Mouse (Mus musculus) natural killer cell, adult 2 months (primary cell): Measurements from ENCODE around the gene Aip.
"Not testable (repeated sequence)": the region's sequence is repeated elsewhere in the genome, so short reads cannot be mapped to it uniquely, and the experiment has no call there.

Experiments
- DNase-seq, 2 experiments: peaks; one replicate each; pipeline ENCODE4 v3.0.0; 2022; ENCODE audit warnings: low spot score in 2 of 2

Aip gene

DNA sequence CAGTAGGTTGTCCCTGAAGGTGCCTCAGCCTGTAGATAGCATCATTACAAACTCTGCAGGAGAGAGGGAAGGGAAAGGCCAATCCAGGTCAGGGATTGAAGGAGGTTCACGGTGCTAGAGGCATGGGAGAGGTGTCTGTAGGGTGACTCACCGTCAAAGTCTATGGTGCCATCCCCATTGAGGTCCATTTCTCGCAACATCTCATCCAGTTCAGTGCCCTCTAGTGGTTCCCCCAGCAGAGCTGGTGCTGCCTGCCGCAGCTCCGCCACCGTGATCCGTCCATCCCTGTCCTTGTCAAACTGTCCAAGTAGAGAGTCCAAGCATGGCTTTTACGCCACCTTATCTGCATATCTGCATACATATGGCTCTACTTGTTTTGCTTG, 10.3 kb upstream of the Aip start:
- peak in 1 of 2 experiments; percentile 50 for DNase-seq

DNA sequence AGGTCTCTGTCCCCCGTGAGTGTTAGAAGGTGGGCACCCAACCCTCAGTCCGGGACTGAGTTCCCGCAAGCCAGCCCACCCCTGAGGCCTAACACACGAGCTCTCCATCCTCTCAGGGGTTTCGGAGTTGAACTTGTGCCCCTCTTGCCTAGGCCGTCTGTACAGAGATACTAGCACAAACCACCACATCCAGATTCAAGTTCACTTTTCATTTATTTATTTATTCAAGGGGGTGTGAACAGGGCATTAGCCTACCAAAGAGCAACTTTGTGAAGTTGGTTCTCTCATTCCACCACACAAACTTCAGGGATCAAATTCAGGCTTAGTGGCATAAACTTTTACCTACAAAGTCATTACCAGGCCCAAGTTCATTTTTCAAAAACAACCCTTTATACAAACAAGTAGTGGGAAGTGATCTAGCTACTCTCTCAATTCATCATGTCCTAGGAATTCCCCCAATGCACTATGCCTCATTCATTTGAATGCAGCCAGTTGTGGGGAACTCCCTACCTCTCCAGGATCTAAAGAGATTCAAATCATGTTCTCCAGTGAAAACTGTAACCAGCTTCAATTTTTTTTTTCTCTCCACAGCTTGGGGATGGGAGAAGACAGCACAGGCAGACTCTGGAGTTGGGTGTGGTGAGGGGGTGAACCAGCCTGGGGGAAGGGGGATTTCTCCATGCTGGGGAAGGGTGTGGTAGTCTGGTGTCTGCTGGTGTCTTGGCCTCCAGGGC, 9.7 kb upstream of the Aip start:
- DNase-seq: not testable (repeated sequence)

DNA sequence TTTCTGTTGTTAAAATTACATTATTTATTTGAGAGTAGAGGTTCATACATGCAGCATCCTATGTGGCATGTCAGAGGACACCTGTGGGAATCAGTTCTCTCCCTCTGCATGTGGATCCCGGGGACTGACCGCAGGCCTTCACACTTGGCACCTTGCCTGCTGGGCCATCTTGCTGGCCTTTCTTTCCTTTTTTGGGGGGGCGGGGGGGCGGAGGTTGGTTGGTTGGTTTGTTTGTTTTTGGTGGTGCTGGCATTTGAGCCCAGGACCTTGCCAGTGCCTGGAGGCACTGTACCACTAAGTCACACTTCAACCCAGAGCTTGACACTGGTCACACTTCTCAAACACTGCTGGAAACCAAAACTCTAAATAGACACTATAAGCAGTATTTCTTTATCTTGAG, 8.7 kb upstream of the Aip start:
- DNase-seq: no peak

DNA sequence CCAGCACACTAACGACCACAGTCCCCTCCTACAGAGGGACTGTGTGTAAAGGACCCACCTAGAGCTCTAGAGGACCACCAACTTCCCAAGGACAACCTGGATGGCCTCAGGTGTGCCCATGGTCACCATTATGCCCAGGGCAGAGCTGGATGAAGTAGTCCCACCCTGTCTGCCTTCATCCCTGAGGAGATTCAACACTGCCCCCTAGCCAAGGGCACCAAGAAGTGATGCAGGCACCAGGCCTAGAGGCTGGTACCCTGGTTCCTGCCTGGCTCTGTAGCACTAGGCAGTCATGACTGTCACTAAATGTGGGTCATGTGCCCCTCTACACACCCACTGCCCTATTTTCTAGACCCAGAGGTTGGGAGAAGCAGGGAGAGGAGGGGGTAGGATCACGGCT, 6.1 kb upstream of the Aip start:
- DNase-seq: no peak

DNA sequence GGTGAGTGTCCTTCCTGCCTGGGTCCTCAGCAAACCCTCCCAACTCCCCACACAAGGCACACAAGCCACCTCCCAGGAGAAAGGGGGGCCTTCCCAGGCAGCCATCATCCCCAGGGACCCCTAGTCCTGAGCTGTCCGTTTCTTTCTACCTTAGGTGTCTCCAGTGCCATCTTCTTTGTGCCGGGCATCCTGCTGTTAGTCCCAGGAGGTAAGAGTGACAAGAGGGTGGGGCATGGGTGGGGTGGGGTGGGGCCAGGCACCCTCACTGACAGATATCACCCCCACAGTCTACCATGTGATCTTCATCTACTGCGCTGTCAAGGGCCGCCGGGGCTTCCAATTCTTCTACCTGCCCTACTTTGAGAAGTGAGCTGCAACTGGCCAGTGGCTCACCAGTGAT, 5.4 kb upstream of the Aip start:
- no peak for DNase-seq

DNA sequence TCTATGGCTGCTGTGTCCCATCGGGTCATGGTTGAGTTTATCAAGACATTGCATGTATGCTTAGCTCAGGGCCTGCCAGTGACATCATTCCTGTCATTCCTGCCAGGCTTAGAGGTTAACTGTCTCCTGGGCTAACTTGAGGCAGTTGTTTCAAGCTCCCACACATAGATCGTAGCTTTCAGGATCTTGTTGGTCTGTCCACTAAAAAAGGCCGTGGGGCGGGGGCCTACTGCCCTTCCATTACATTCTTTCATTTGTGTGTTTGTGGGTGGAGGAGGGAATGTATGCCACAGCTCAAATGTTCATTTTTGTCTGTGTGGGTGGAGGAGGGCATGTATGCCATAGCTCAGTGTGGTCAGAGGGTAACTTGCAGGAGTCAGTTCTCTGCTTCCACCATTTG, 4.4 kb upstream of the Aip start:
- no peak for DNase-seq

DNA sequence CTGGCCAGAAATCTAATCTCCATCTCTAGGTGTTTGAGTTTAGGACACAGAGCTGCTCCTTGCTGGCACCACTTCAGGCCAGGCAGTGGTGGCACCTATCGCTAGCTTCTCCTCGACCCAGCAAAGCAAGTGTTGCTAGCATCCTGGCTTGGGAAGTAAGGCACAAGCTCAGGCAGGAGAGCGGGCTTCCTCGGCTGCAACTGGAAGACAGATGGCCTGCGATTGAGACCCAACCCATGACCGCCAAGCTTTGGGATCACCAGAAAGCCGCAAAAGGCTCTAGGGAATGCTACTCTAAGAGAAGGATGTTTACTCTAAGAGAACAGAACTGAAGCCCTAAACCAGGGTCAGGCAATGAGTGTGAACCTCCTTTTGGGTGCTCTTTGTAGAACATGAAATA, 3.8 kb upstream of the Aip start:
- no peak for DNase-seq

DNA sequence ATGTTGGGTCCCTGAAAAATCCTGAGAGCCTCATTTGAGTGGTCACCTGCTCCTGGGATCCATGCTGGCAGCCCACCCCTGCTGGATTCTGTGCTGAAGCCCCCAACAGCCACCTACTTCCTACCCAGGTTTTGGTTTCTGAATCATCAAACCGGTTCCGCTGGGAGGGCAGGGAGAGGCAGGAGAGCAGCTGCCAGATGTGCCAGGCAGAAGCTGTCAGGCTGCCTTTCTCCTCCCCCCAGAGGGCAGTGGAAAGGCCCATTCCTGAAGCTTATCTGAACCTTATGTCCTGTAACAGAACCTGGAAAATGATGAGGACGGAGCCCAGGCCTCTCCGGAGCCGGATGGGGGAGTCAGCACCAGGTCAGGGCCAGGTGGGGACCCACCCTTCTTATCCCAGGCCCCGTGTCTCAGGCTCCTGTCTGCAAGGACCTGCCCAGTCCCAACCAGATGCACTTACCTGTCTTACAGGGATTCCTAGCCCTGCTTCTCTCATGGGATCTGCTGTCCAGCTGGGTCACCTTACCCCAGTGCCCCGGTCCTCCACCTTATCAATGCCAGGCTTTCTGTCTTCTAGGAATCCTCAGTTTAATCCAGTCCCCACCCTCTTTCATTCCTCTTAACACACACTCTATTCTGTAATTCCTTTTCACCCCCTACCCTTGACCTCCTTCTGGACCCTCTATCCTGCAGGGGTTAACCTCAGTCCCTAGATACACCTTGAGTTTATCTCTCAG, 1.3 kb upstream of the Aip start:
- DNase-seq: no peak

DNA sequence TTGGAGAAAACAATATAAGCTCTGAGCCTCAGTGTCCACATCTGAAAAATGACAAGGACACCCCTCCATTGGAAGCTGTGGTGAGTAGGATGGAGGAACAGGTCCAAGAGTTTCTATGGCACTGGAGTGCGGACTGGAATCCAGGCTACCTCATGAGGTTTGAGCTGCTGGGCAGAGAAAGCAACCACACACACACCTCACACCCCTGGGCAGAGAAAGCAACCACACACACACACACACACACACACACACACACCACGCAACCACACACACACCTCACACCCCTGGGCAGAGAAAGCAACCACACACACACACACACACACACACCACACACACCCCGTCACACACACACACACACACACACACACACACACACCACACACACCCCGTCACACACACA, 390 bp downstream of the Aip start:
- DNase-seq: not testable (repeated sequence)

DNA sequence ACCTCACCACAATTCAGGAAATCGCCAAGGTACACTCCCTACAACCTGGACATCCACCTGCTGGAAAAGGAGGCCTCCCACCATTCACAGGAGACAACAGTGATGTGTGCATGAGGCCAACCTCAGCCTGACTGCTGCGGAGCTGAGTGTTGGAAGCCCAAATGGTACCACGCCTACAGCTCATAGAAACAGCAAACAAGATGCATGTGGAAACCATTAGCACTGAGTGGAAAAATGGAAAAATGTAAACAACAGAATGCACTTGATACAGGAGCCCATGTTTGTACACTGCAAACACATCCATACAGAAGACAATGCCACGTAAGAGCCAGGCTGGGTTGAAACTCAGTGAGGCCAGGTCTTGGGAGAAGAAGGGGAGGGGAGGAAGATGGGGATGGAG, 1.2 kb downstream of the Aip start:
- DNase-seq: no peak

DNA sequence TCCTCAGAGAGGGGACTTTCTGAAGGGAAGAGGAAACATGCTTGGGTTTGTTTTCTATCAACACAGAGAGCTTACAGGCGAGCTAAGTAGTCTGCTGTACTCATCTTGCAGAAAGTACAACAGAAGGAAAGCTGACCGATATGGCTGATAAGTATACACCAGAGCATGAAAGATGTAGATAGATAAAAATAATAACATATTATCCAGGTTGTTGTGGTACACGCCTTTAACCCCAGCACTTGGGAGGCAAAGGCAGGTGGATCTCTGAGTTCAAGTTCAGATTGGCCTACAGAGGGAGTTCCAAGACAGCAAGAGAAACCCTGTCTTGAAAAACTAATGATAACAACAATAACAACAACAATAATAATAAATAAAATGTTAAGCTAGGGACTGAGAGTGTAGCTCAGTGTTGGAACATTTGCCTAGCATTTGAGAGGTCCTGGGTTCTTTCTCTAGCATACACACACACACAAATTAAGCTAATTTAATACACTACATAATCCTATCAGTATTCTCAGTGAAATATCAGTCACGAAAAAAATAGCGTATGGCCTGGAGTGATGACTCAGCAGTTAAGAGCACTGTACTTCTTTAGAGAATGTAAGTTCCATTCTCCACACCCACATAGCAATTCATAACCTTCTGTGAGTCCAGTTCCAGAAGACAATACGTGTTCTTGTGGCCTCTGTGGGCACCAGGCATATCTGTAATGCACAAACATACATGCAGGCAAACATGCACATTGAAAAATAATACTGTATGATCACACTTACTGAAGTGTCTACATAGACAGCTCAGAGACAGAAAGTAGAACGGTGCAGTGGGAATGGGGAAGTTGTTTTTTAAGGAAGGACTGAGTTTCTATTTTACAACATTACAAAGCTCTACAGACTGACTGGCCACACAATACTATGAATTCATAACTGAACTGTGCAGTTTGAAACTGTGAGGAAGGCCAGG, 3.0 kb downstream of the Aip start:
- DNase-seq: no peak

DNA sequence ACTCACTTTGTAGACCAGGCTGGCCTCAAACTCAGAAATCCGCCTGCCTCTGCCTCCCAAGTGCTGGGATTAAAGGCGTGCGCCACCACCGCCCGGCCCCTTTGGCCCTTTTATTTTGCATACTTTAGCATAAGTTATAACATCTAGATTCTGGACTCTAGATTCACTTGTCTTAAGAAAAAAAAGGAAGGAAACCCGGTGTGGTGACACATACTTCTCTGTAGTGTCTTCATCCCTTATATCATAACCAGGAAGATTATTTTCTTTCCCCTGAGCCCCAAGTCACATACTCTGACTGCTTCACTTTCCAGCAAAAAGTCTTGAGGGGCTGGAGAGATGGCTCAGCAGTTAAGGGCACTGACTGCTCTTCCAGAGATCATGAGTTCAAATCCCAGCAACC, 3.8 kb downstream of the Aip start:
- not testable (repeated sequence) for DNase-seq

DNA sequence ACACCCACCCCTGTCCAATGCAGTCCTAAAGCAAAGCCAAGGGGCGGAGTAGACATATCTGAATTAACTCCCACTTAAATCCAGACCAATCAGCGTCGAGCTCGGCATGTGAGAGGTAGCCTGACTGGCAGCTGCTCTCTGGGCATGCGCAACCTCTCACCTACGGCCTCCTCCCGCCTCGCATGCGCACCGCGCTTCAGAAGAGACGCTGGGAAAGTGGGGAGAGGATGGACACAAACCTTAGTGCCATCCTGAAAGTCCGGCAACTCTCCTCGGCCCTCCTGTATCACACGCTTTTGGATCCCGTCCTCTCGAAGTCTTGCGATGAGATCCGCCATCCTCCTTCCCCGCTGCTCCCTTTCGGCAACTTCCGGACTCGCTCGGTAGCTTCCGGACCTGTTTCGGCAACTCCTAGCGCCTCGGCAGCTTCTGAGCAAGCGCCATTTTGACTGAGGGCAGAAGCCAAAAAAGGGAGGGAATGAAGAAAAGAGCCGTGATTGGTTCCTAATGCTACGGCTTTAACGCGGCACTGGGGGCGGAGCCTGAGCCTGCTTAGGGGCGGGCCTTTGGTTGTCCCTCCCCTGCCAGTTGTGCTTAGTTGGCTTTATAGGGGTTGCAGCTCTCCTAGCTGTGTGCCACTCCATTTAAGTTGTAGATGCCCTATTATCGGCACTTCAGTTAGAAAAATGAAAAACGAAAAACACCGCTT, 4.4 kb downstream of the Aip start:
- peak; percentile 98 for DNase-seq

DNA sequence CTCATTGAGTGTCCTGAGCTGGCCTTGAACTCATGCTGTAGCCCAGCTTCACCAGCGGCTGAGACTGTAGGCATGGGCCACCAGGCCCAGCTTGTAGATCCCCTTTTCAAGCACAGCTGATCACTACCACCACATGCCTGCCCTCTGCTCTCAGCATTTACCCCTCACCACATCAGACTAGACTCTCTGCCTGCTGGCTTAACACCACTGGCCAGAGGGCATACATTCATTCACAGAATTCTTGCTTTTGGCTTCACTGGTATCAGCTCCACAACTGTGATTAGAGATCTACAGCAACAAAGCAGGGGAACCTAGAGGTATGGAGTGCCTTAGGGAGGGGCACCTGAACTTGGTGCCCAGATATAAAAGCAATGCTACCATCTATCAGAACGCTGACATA, 5.2 kb downstream of the Aip start:
- peak in 1 of 2 experiments; percentile 16 for DNase-seq

DNA sequence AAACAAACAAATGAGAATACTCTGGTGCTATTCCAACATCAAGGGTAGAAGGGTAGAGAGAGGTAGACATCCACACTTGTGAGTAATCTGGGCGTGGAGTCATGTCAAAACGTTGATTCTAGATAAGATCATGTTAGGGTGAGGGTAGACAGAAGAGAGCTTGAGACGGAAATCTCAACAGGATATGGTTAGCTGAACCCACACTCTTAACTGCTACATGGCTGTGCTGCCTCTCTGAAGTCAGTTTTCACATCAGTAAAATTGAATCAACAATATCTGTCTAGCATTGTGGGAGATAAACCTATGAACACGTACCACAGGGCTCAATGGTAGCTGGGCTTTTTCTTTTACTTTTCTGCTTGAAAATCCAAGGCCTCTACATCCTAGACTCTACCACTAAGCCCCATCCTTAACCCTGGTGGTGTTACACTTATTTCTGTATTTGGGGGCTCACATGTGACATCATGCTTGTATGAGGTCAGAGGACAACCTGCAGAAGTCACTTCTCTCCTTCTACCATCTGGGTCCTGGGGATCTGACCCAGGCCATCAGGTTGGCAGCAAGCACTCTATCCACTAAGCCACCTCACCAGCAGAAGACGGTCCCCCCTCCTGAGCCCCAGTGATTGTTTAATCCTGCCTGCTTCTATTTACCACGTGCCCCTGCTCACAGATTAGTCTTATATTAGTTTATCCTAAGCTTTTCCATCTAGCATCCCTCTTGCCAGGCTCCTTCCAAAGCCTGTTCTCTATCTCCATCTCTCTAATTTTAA, 5.8 kb downstream of the Aip start:
- peak; percentile 69 to 81 for DNase-seq

DNA sequence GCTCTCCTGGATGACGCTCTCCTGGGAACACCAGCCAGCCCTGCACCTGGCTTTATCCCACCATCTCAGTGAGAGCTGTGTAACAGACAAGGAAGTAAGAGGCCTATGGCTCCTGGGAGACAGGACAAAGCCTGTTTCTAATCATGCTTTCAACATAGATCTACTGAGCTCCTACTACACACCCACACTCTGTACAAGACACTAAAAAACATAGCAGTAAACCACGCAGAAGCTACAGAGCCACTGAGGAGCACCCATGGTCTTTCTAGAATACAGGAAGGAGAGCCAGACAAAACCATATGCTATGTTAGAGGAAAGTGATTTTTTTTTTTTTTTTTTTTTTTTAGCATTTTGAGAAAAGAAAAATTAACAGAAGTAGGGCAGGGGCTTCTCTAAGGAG, 7.3 kb downstream of the Aip start:
- no peak for DNase-seq

DNA sequence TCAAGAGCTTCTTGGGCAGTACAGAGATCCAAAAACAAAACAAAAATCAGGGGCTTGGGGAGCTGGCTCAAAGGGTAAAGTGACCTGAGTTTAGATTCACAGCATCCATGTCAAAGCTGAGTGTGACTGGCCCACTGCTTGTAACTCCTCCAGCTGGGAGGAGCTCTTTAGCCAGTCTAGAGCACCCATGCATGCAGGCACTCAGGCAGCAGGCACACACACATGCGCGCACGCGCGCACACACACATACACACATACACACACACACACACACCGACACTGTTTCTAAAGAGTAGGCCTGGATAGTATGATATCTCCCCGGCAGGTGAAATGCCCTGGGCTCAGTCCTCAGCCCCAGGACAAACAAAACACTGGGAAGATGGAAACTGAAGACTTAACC, 8.7 kb downstream of the Aip start:
- no peak for DNase-seq

DNA sequence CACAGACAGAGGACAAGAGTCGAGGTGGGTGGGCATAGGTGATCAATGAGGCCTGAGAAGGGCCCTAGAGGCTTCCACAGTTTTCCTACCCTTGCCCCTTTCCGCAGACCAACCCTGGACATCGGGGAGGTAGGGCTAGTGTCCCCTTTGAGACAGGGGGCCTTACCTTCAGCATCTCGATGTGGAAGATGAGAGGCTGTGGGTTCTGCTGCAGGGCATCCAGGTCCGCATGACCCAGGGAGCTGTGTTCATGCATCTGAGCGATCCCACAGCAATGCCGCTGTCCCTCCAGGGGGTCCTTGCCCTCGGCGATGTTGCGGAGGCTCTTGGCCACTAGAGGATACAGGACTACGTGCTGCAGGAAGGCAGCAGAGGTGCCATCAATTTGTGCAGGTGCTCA, 9.8 kb downstream of the Aip start:
- DNase-seq: no peak

DNA sequence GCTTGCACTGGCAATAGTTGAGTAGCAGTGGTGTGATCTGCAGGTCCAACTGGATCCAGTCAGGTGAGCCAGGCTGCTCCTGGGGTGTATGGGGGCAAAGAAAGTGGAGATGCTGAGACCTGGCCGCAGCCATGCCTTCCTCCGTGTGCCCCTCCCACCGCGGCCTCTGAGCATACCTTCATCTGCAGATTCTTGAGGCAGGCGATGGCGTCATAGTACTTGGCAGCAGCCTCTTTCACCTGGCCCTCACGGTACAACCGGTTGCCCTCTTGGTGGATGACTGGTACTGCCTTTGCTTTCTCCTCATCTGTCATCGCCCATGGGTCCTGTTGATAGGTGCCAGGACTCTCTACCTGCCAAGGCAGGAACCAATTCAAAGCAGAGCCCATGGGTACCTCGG, 10.5 kb downstream of the Aip start:
- no peak for DNase-seq

DNA sequence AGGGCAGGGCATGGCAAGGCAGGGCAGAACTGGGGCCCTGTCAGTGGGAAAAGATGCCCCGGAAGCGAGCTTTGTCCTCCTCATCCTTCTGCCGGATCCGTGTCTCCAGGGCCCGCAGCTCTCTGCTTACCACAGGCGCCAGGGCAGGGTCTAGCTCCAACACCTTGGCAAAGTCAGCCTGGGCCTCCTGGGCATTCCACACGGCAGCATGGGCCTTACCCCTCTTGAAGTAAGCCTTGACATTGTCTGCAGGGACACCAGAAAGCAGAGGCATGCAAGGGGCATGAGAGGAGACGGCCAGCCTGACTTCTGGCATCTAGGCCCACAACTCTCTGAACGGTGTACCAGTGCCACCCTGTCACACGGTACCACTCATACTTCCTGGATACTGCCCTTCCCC, 11.1 kb downstream of the Aip start:
- DNase-seq: no peak

DNA sequence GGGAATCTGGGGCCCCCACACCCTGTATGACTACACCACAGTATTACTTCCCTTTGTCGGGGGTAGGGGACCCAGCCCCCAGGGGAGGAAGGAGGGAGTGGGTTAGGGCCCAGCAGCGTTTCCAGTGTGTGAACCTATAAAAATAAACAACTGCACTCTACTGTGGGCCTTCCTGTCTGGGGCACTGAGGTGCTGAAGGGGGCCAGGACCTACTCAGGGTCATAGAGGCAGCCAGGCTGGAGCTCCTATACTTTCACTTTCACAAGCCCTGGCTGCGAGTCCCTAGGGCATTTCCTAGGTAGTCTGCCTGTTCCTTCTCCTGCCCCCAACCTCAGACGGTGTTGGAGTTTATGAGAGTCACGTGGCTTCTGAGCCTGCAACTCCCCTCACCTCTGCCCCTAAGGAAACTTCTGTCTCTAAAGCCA, 11.8 kb downstream of the Aip start:
- peak; percentile 68 to 77 for DNase-seq
